Mouse (Mus musculus) MEL (cell line): ENCODE measurements at regions not wholly inside any gene's neighbourhood (a gene's known extent, or its start where the extent isn't known, plus 50 kb on each side); places are given as distances from the start of the nearest gene placed in this dataset.

Experiments used
- DNase-seq: peaks from one replicate; pipeline ENCODE4 v3.0.0; 2011; ENCODE audit warnings: low read depth, low spot score
- H3K27ac ChIP-seq: 2 replicates; pipeline ENCODE4 v1.5.1; 2012; ENCODE audit warnings: low read depth, mild to moderate bottlenecking, control low read depth, low read length, moderate library complexity; ENCODE audit not compliant: control insufficient read depth
- H3K27me3 ChIP-seq, 2 experiments: fragments of 150-350 bp in 1 of 2; sonication (generic) in 1 of 2; 2 replicates each; pipeline ENCODE4 v1.6.1; 2012; ENCODE audit warnings: low read length in 2 of 2, mild to moderate bottlenecking in 2 of 2, improper control_type of control experiment in 1 of 2, moderate library complexity in 1 of 2; ENCODE audit not compliant: insufficient read depth in 2 of 2, control insufficient read depth in 1 of 2
- H3K36me3 ChIP-seq, 2 experiments: 2 replicates each; pipeline ENCODE4 v1.6.1; 2012 to 2014; ENCODE audit warnings: low read length in 2 of 2, improper control_type of control experiment in 1 of 2, inconsistent platforms in 1 of 2, mild to moderate bottlenecking in 1 of 2; ENCODE audit not compliant: insufficient read depth in 2 of 2, control insufficient read depth in 1 of 2
- H3K4me1 ChIP-seq, 2 experiments: fragments of 150-350 bp in 1 of 2; sonication (generic) in 1 of 2; 2 replicates each; pipeline ENCODE4 v1.6.1; 2012; ENCODE audit warnings: low read length in 2 of 2, improper control_type of control experiment in 1 of 2, mild to moderate bottlenecking in 1 of 2; ENCODE audit not compliant: insufficient read depth in 2 of 2, control insufficient read depth in 1 of 2
- H3K4me3 ChIP-seq, 2 experiments: fragments of 150-350 bp in 1 of 2; sonication (generic) in 1 of 2; 2 replicates each; pipeline ENCODE4 v1.5.1; 2012; ENCODE audit warnings: low read depth in 2 of 2, low read length in 2 of 2, mild to moderate bottlenecking in 2 of 2, moderate library complexity in 2 of 2, control low read depth in 1 of 2, improper control_type of control experiment in 1 of 2; ENCODE audit not compliant: control insufficient read depth in 1 of 2, insufficient read depth in 1 of 2
- H3K79me2 ChIP-seq: 2 replicates; pipeline ENCODE4 v1.6.1; 2012; ENCODE audit warnings: mild to moderate bottlenecking, low read length, moderate library complexity; ENCODE audit not compliant: control insufficient read depth, poor library complexity, insufficient read depth
- H3K9ac ChIP-seq: 2 replicates; pipeline ENCODE4 v1.6.1; 2012; ENCODE audit warnings: low read depth, mild to moderate bottlenecking, control low read depth, low read length, moderate library complexity; ENCODE audit not compliant: control insufficient read depth, poor library complexity, severe bottlenecking
- H3K9me3 ChIP-seq: fragments of 150-350 bp; sonication (generic); replicated peaks from 2 replicates; pipeline ENCODE4 v1.6.1; 2012; ENCODE audit warnings: mild to moderate bottlenecking, low read length, improper control_type of control experiment, moderate library complexity; ENCODE audit not compliant: insufficient read depth
- BHLHE40 ChIP-seq: IDR thresholded peaks from 2 replicates; pipeline ENCODE4 v1.6.1; 2012; ENCODE audit warnings: low read depth, mild to moderate bottlenecking, inconsistent platforms, low read length, improper control_type of control experiment, borderline replicate concordance
- CHD1 ChIP-seq: IDR thresholded peaks from 2 replicates; pipeline ENCODE4 v1.6.1; 2012; ENCODE audit warnings: low read depth, mild to moderate bottlenecking, inconsistent platforms, low read length, improper control_type of control experiment
- CHD2 ChIP-seq: IDR thresholded peaks from 2 replicates; pipeline ENCODE4 v1.6.1; 2011; ENCODE audit warnings: low read length, improper control_type of control experiment
- CTCF ChIP-seq, 3 experiments: IDR thresholded peaks in 2 of 3; conservative IDR thresholded peaks in 1 of 3; 2 replicates each; pipeline ENCODE4 v1.5.1; 2011 to 2012; ENCODE audit warnings: low read length in 3 of 3, low read depth in 2 of 3, mild to moderate bottlenecking in 2 of 3, improper control_type of control experiment in 1 of 3, inconsistent platforms in 1 of 3, mixed read lengths in 1 of 3, moderate library complexity in 1 of 3; ENCODE audit not compliant: control insufficient read depth in 1 of 3, insufficient read depth in 1 of 3, poor library complexity in 1 of 3, severe bottlenecking in 1 of 3
- ELF1 ChIP-seq: IDR thresholded peaks from 2 replicates; pipeline ENCODE4 v1.6.1; 2014; ENCODE audit warnings: low read depth, mild to moderate bottlenecking, inconsistent platforms, low read length, improper control_type of control experiment, moderate library complexity
- GABPA ChIP-seq: IDR thresholded peaks from 2 replicates; pipeline ENCODE4 v1.6.1; 2012; ENCODE audit warnings: low read depth, mild to moderate bottlenecking, inconsistent platforms, low read length, improper control_type of control experiment, moderate library complexity
- JUND ChIP-seq: IDR thresholded peaks from 2 replicates; pipeline ENCODE4 v1.6.1; 2011; ENCODE audit warnings: low read depth, mild to moderate bottlenecking, improper control_type of control experiment, low read length
- KAT2A ChIP-seq: conservative IDR thresholded peaks from 2 replicates; pipeline ENCODE4 v1.6.1; 2012; ENCODE audit warnings: low read depth, low read length, improper control_type of control experiment, inconsistent platforms
- MAFK ChIP-seq: IDR thresholded peaks from 2 replicates; pipeline ENCODE4 v1.6.1; 2011; ENCODE audit warnings: low read depth, mild to moderate bottlenecking, low read length, improper control_type of control experiment, borderline replicate concordance
- MAX ChIP-seq: IDR thresholded peaks from 2 replicates; pipeline ENCODE4 v1.6.1; 2011; ENCODE audit warnings: low read length, improper control_type of control experiment
- MEF2A ChIP-seq: IDR thresholded peaks from 2 replicates; pipeline ENCODE4 v1.6.1; 2014; ENCODE audit warnings: low read depth, mild to moderate bottlenecking, inconsistent platforms, low read length, improper control_type of control experiment; ENCODE audit not compliant: poor library complexity, insufficient replicate concordance, severe bottlenecking; ENCODE audit errors: extremely low read depth
- MYB ChIP-seq: IDR thresholded peaks from 2 replicates; pipeline ENCODE4 v1.6.1; 2011; ENCODE audit warnings: mild to moderate bottlenecking, low read depth, low read length, improper control_type of control experiment
- MYC ChIP-seq: IDR thresholded peaks from 2 replicates; pipeline ENCODE4 v1.6.1; 2011; ENCODE audit warnings: low read depth, mild to moderate bottlenecking, low read length, improper control_type of control experiment, moderate library complexity
- NELFE ChIP-seq: IDR thresholded peaks from 2 replicates; pipeline ENCODE4 v1.6.1; 2011; ENCODE audit warnings: low read depth, low read length, improper control_type of control experiment
- POLR2AphosphoS2 ChIP-seq: IDR thresholded peaks from 2 replicates; pipeline ENCODE4 v1.6.1; 2011; ENCODE audit warnings: low read length, improper control_type of control experiment
- POLR2AphosphoS5 ChIP-seq: IDR thresholded peaks from 2 replicates; pipeline ENCODE4 v1.6.1; 2012; ENCODE audit warnings: low read depth, borderline replicate concordance, mild to moderate bottlenecking, inconsistent platforms, low read length, moderate library complexity, mixed read lengths
- RAD21 ChIP-seq: IDR thresholded peaks from 2 replicates; pipeline ENCODE4 v1.6.1; 2011; ENCODE audit warnings: mild to moderate bottlenecking, low read depth, low read length, improper control_type of control experiment
- SMC3 ChIP-seq: IDR thresholded peaks from 2 replicates; pipeline ENCODE4 v1.6.1; 2011; ENCODE audit warnings: low read depth, low read length, improper control_type of control experiment
- TAL1 ChIP-seq: IDR thresholded peaks from 2 replicates; pipeline ENCODE4 v1.6.1; 2012; ENCODE audit warnings: mild to moderate bottlenecking, inconsistent platforms, low read length, moderate library complexity, mixed read lengths
- TCF12 ChIP-seq: IDR thresholded peaks from 2 replicates; pipeline ENCODE4 v1.6.1; 2014; ENCODE audit warnings: low read depth, mild to moderate bottlenecking, inconsistent platforms, low read length, improper control_type of control experiment, moderate library complexity
- ZC3H11A ChIP-seq: IDR thresholded peaks from 2 replicates; pipeline ENCODE4 v1.6.1; 2012; ENCODE audit warnings: low read depth, mild to moderate bottlenecking, inconsistent platforms, low read length, improper control_type of control experiment
- ZKSCAN1 ChIP-seq: IDR thresholded peaks from 2 replicates; pipeline ENCODE4 v1.6.1; 2012; ENCODE audit warnings: low read depth, mild to moderate bottlenecking, inconsistent platforms, low read length, improper control_type of control experiment, moderate library complexity
- ZMIZ1 ChIP-seq: IDR thresholded peaks from 2 replicates; pipeline ENCODE4 v1.6.1; 2012; ENCODE audit warnings: low read depth, mild to moderate bottlenecking, inconsistent platforms, low read length, improper control_type of control experiment, moderate library complexity
- ZNF384 ChIP-seq: IDR thresholded peaks from 2 replicates; pipeline ENCODE4 v1.6.1; 2012; ENCODE audit warnings: low read depth, mild to moderate bottlenecking, inconsistent platforms, low read length, improper control_type of control experiment

GRCm38 (mm10) chr12:25281438-25281837, 184.5 kb upstream of the Id2 start:
- H3K27ac ChIP-seq = no peak overlapping the region
- H3K4me1 ChIP-seq = peaks cover 10 to 13% of the 10 kb centered on the region in 2 experiments; a peak in 3 of 4 replicates
- TF ChIP-seq MAFK (no peak), CHD1 (no peak), MYC (no peak), JUND (no peak), ELF1 (no peak), POLR2AphosphoS5 (no peak), MAX (no peak), POLR2AphosphoS2 (no peak), CHD2 (no peak), SMC3 (no peak), MEF2A (no peak), ZKSCAN1 (no peak), MYB (no peak), ZC3H11A (no peak), TAL1 (no peak), CTCF (IDR thresholded peaks at IDR 0.05 in 2 of 3, conservative IDR thresholded peaks at IDR 0.05 in 1 of 3; ENCODE audit: control insufficient read depth in 1 of 3, insufficient read depth in 1 of 3, low read depth in 2 of 3, low read length in 3 of 3, poor library complexity in 1 of 3, severe bottlenecking in 1 of 3) (no peak), ZNF384 (no peak), GABPA (no peak), ZMIZ1 (no peak), RAD21 (no peak)
- H3K27me3 ChIP-seq = no peaks in the 10 kb centered on the region
- peaks cover 0 to 6% of the 10 kb centered on the region in 2 experiments; a peak in 2 of 4 replicates for H3K36me3 ChIP-seq
- no peak for DNase-seq
- no peak overlapping the region for H3K4me3 ChIP-seq
- no peaks in the 10 kb centered on the region for H3K79me2 ChIP-seq
- no peaks in the 10 kb centered on the region for H3K9me3 ChIP-seq
- H3K9ac ChIP-seq = no peak overlapping the region

GRCm38 (mm10) chr12:25273631-25274305, 176.8 kb upstream of the Id2 start:
- TF ChIP-seq CHD2 (no peak), TCF12 (no peak), KAT2A (no peak), NELFE (no peak), BHLHE40 (no peak)
- H3K79me2 ChIP-seq = no peaks in the 10 kb centered on the region
- no peaks in the 10 kb centered on the region for H3K9me3 ChIP-seq

More at GRCm38 (mm10) chr12:25273631-25274305, 176.8 kb upstream of the Id2 start:
- Histone ChIP-seq H3K36me3 (peaks cover 0 to 6% of the 10 kb centered on the region in 2 experiments; a peak in 2 of 4 replicates), H3K4me3 (no peak overlapping the region), H3K27me3 (no peaks in the 10 kb centered on the region), H3K4me1 (peaks cover under 1 to 5% of the 10 kb centered on the region in 2 experiments; a peak in 3 of 4 replicates), H3K27ac (no peak overlapping the region), H3K9ac (no peak overlapping the region)
- no peak for DNase-seq
